Mouse (Mus musculus) kidney, adult 2 months (tissue): ENCODE data around the gene Mylk3.

ENCODE experiments used
- CTCF ChIP-seq: fragments of 200-500 bp; conservative IDR thresholded peaks from 2 replicates; pipeline ENCODE4 v1.5.1; 2011; ENCODE audit warnings: low read depth, mild to moderate bottlenecking, control low read depth, low read length, moderate library complexity, mixed read lengths; ENCODE audit not compliant: insufficient read depth, insufficient read length
- POLR2A ChIP-seq: fragments of 200-500 bp; IDR thresholded peaks from one replicate; pipeline ENCODE4 v1.6.1; 2011; ENCODE audit warnings: low read depth, low read length, control low read depth

- TF ChIP-seq POLR2A: no peak
- TF ChIP-seq CTCF: no peak
Observed at GRCm38 (mm10) chr8:85302931-85303330, 83.2 kb downstream of the Mylk3 start.
